Mouse (Mus musculus) hindbrain, postnatal 0 days (tissue): Measurements from ENCODE around the gene Slc16a8. TPM values are rescaled to one million over a fixed set of nuclear protein-coding genes. Genes with fewer than 3 reads are reported as not detected.

Experiments
- ATAC-seq: fragments of 200-750 bp; cut with Nextera tagmentation; 2 replicates; pipeline ENCODE4 v1.8.0; 2017; ENCODE audit warnings: mild to moderate bottlenecking, moderate TSS enrichment, moderate library complexity
- DNase-seq: peaks from one replicate; pipeline ENCODE4 v3.0.0-alpha.2; 2015; ENCODE audit warnings: low spot score
- H3K27ac ChIP-seq: fragments of 300-500 bp; sonication (generic); 2 replicates; pipeline ENCODE4 v1.5.1; 2014; ENCODE audit warnings: mild to moderate bottlenecking
- H3K27me3 ChIP-seq: fragments of 300-500 bp; sonication (generic); 2 replicates; pipeline ENCODE4 v1.6.1; 2014; ENCODE audit warnings: low read length, mixed read lengths; ENCODE audit not compliant: insufficient read depth
- H3K36me3 ChIP-seq: fragments of 300-500 bp; sonication (generic); 2 replicates; pipeline ENCODE4 v1.6.1; 2014; ENCODE audit warnings: low read length, mixed read lengths; ENCODE audit not compliant: insufficient read depth
- H3K4me1 ChIP-seq: fragments of 300-500 bp; sonication (generic); 2 replicates; pipeline ENCODE4 v1.6.1; 2014; ENCODE audit warnings: antibody characterized with exemption, low read length, mixed read lengths; ENCODE audit not compliant: insufficient read depth
- H3K4me2 ChIP-seq: fragments of 300-500 bp; sonication (generic); 2 replicates; pipeline ENCODE4 v1.6.1; 2014; ENCODE audit warnings: low read depth, mild to moderate bottlenecking, low read length, moderate library complexity, mixed read lengths
- H3K4me3 ChIP-seq: fragments of 300-500 bp; sonication (generic); 2 replicates; pipeline ENCODE4 v1.5.1; 2014; ENCODE audit warnings: low read length
- H3K9ac ChIP-seq: fragments of 300-500 bp; sonication (generic); replicated peaks from 2 replicates; pipeline ENCODE4 v1.6.1; 2014; ENCODE audit warnings: mild to moderate bottlenecking, low read length, moderate library complexity, mixed read lengths
- H3K9me3 ChIP-seq: fragments of 300-500 bp; sonication (generic); 2 replicates; pipeline ENCODE4 v1.6.1; 2016; ENCODE audit warnings: low read length, mixed read lengths
- CTCF ChIP-seq: IDR thresholded peaks from 2 replicates; pipeline ENCODE4 v1.5.1; 2016; ENCODE audit warnings: antibody characterized with exemption, control low read depth, low read depth
- WGBS: fragments of 180-500 bp; shearing (Covaris S2); extraction: QIAGEN DNeasy Blood & Tissue Kit; methylation state at CpG from one replicate; pipeline ENCODE4 v1.1.7; 2014; 5-methylcytosine and 5-hydroxymethylcytosine counted together
- polyA plus RNA-seq: library from polyadenylated mRNA; unstranded; fragments of >200 nt; fragmentation: Nextera tagmentation; extraction: Ambion mirVana; gene quantifications from 2 replicates; pipeline ENCODE4 v1.2.1, GENCODE M21; 2015
- total RNA-seq: library from RNA; depleted of rRNA; stranded (reverse); fragments of >200 nt; gene quantifications from 2 replicates; pipeline ENCODE4 v1.2.3, GENCODE M21; 2014; rRNA removed

Gene Slc16a8
- total RNA-seq (1.0 and 2.0 TPM in 2 replicates), polyA plus RNA-seq (3.1 and 3.7 TPM in 2 replicates)

- Histone ChIP-seq H3K9ac (no peak within 1 kb of the TSS), H3K4me2 (no peak within 1 kb of the TSS), H3K4me1 (0 out of 2 replicates have a peak, but pooled peaks cover 7% of the 10 kb centered on the region), H3K36me3 (no peaks in the 10 kb centered on the region), H3K4me3 (no peak within 1 kb of the TSS), H3K9me3 (no peaks in the 10 kb centered on the region), H3K27ac (no peak within 1 kb of the TSS), H3K27me3 (peaks cover 4% of the 10 kb centered on the region; the same call in 1 of the 2 replicates)
- WGBS, result 28% methylated on average over 3 of the region's 3 CpGs
- no peak for DNase-seq
- ATAC-seq, result no peak
- TF ChIP-seq CTCF, result no peak
These were observed at the start of gene Slc16a8 for GRCm38 (mm10) chr15:79254661-79255060. Slc16a8 (minus strand) TSS chr15:79254761.

GRCm38 (mm10) chr15:79303725-79304124 lies 49.2 kb upstream of the Slc16a8 start:
- ATAC-seq (no peak), DNase-seq (no peak)
- no peaks in the 10 kb centered on the region for H3K9me3 ChIP-seq
- no peak overlapping the region for H3K4me2 ChIP-seq
- 85% methylated on average over 8 of the region's 8 CpGs for WGBS
- H3K27me3 ChIP-seq, result no peaks in the 10 kb centered on the region
- no peak for TF ChIP-seq CTCF
- H3K4me3 ChIP-seq, result no peak overlapping the region
- no peaks in the 10 kb centered on the region for H3K36me3 ChIP-seq
- no peak overlapping the region for H3K9ac ChIP-seq
- H3K27ac ChIP-seq, result no peak overlapping the region
- no peaks in the 10 kb centered on the region for H3K4me1 ChIP-seq

- TF ChIP-seq CTCF, result no peak
- Histone ChIP-seq H3K27ac (no peak overlapping the region), H3K4me2 (no peak overlapping the region), H3K27me3 (no peaks in the 10 kb centered on the region), H3K4me1 (no peaks in the 10 kb centered on the region), H3K36me3 (no peaks in the 10 kb centered on the region; the same call in 1 of the 2 replicates), H3K9ac (no peak overlapping the region), H3K4me3 (no peak overlapping the region), H3K9me3 (no peaks in the 10 kb centered on the region)
- WGBS, result 86% methylated on average over 2 of the region's 2 CpGs
- DNase-seq (no peak), ATAC-seq (no peak)
These were observed 45.1 kb upstream of the Slc16a8 start for GRCm38 (mm10) chr15:79299563-79300155.

GRCm38 (mm10) chr15:79298553-79298952 lies 44.0 kb upstream of the Slc16a8 start:
- H3K4me2 ChIP-seq, result no peak overlapping the region
- no peak for ATAC-seq
- no peak for TF ChIP-seq CTCF
- no peak overlapping the region for H3K27ac ChIP-seq
- no peaks in the 10 kb centered on the region; the same call in 1 of the 2 replicates for H3K36me3 ChIP-seq
- WGBS, result 81% methylated on average over 6 of the region's 6 CpGs
- H3K4me1 ChIP-seq, result no peaks in the 10 kb centered on the region
- H3K4me3 ChIP-seq, result no peak overlapping the region
- H3K27me3 ChIP-seq, result no peaks in the 10 kb centered on the region
- no peak for DNase-seq
- no peak overlapping the region for H3K9ac ChIP-seq
- no peaks in the 10 kb centered on the region for H3K9me3 ChIP-seq

GRCm38 (mm10) chr15:79292779-79293178 lies 38.2 kb upstream of the Slc16a8 start:
- DNase-seq, result no peak
- WGBS, result 91% methylated on average over 9 of the region's 9 CpGs

GRCm38 (mm10) chr15:79290340-79290739 lies 35.8 kb upstream of the Slc16a8 start:
- H3K4me3 ChIP-seq, result no peak overlapping the region
- no peaks in the 10 kb centered on the region for H3K4me1 ChIP-seq
- no peaks in the 10 kb centered on the region for H3K27me3 ChIP-seq
- no peak overlapping the region for H3K27ac ChIP-seq
- no peak overlapping the region for H3K9ac ChIP-seq
- H3K4me2 ChIP-seq, result no peak overlapping the region
- H3K36me3 ChIP-seq, result no peaks in the 10 kb centered on the region
- TF ChIP-seq CTCF, result peak; percentile 19; the same call in 1 of the 2 replicates
- DNase-seq, result no peak
- ATAC-seq, result no peak
- no peaks in the 10 kb centered on the region for H3K9me3 ChIP-seq
- WGBS, result 80% methylated on average over 3 of the region's 3 CpGs

More at GRCm38 (mm10) chr15:79292779-79293178, 38.2 kb upstream of the Slc16a8 start:
- Histone ChIP-seq H3K4me2 (no peak overlapping the region), H3K9ac (no peak overlapping the region), H3K36me3 (no peaks in the 10 kb centered on the region), H3K4me3 (no peak overlapping the region), H3K27ac (no peak overlapping the region), H3K9me3 (no peaks in the 10 kb centered on the region), H3K27me3 (no peaks in the 10 kb centered on the region), H3K4me1 (no peaks in the 10 kb centered on the region)
- no peak for TF ChIP-seq CTCF
- no peak for ATAC-seq

GRCm38 (mm10) chr15:79289441-79289840 lies 34.9 kb upstream of the Slc16a8 start:
- WGBS, result 96% methylated on average over 12 of the region's 12 CpGs
- no peaks in the 10 kb centered on the region for H3K4me1 ChIP-seq
- ATAC-seq (no peak), DNase-seq (no peak)
- H3K27me3 ChIP-seq, result no peaks in the 10 kb centered on the region
- no peaks in the 10 kb centered on the region for H3K36me3 ChIP-seq
- H3K4me2 ChIP-seq, result no peak overlapping the region
- no peak overlapping the region for H3K9ac ChIP-seq
- no peaks in the 10 kb centered on the region for H3K9me3 ChIP-seq
- TF ChIP-seq CTCF, result no peak
- H3K27ac ChIP-seq, result no peak overlapping the region
- no peak overlapping the region for H3K4me3 ChIP-seq
